Mouse (Mus musculus): Measurements from ENCODE around the gene Lamb2. TPM values are rescaled to one million over a fixed set of nuclear protein-coding genes. Genes with fewer than 3 reads are reported as not detected.

Lamb2 gene
- polyA plus RNA-seq, 1 experiment from 2014 or later: 45.3 TPM

- peak overlapping the region; percentile 98 for H3K27ac ChIP-seq (replicated peaks)
- no peaks in the 10 kb centered on the region for H3K27me3 ChIP-seq (replicated peaks)
- no peak for ATAC-seq (ENCODE audit: extremely low read depth, insufficient number of reproducible peaks, low FRiP score, low TSS enrichment)
- peaks cover 48% of the 10 kb centered on the region for H3K4me1 ChIP-seq
- H3K9ac ChIP-seq: peak overlapping the region; percentile 89
- H3K4me3 ChIP-seq: peak overlapping the region; percentile 71
- H3K9me3 ChIP-seq: no peaks in the 10 kb centered on the region
- H3K36me3 ChIP-seq: peaks cover 26% of the 10 kb centered on the region
- WGBS: 38% methylated on average over 6 of the region's 6 CpGs
- H3K4me2 ChIP-seq: peak overlapping the region; percentile 94
Observed at GRCm38 (mm10) chr9:108451519-108452160, 27.9 kb upstream of the Lamb2 start.

GRCm38 (mm10) chr9:108452291-108452906 is 27.1 kb upstream of the Lamb2 start:
- ATAC-seq (ENCODE audit: extremely low read depth, insufficient number of reproducible peaks, low FRiP score, low TSS enrichment): peak; percentile 73
- H3K4me1 ChIP-seq: peaks cover 48% of the 10 kb centered on the region
- H3K27ac ChIP-seq (replicated peaks): peak overlapping the region; percentile 98

DNA sequence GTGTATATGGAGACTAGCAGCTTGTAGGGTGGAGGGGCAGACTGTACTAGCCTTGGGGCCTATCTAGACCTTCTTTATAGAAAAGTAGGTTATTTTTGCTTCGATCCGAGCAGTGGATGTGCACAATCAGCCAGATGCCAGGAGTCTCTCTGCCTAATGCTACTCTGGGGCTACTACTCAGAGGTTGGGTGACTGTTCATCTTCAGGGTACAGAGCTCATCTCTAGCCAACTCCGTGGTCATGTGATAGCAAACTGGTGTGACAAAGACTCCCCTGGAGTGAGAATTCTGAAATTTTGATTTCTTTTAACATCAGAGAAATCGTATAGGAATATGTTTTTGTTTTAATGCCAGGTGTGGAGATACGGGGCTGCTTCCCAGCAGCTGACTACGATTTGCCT is 26.6 kb upstream of the Lamb2 start:
- peak overlapping the region; percentile 71 for H3K4me3 ChIP-seq
- 39% methylated on average over 6 of the region's 6 CpGs for WGBS
- H3K9ac ChIP-seq: peak overlapping the region; percentile 89
- no peaks in the 10 kb centered on the region for H3K27me3 ChIP-seq (replicated peaks)
- H3K4me2 ChIP-seq: peak overlapping the region; percentile 94
- peaks cover 18% of the 10 kb centered on the region for H3K36me3 ChIP-seq
- H3K27ac ChIP-seq (replicated peaks): peak overlapping the region; percentile 98
- peaks cover 48% of the 10 kb centered on the region for H3K4me1 ChIP-seq
- no peaks in the 10 kb centered on the region for H3K9me3 ChIP-seq
- ATAC-seq (ENCODE audit: extremely low read depth, insufficient number of reproducible peaks, low FRiP score, low TSS enrichment): no peak

More at GRCm38 (mm10) chr9:108452291-108452906, 27.1 kb upstream of the Lamb2 start:
- Histone ChIP-seq H3K9ac (peak overlapping the region; percentile 89), H3K36me3 (peaks cover 23% of the 10 kb centered on the region), H3K27me3 (replicated peaks) (no peaks in the 10 kb centered on the region), H3K4me3 (peak overlapping the region; percentile 71), H3K4me2 (peak overlapping the region; percentile 94), H3K9me3 (no peaks in the 10 kb centered on the region)
- WGBS: 1% methylated on average over 40 of the region's 40 CpGs

DNA sequence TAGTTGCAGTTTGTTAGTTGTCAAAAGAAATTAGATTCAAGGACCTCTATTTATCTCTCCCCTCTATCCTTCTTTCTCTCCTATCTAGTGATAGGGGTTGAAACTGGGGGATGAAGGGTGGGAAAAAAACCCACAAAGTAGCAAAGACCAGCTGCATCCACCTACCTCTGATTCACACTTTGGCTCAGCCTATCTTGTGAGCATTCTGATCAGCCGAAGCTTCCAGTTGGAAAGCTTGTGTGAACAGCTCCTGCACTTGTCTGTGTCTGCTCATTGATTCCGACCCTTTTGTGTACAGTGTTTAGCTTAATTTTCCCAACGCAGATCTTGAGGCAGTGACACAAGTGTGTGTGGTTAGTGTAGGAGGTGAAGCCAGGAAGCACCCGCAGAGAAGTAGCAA is 26.1 kb upstream of the Lamb2 start:
- H3K4me1 ChIP-seq: peaks cover 44% of the 10 kb centered on the region
- no peaks in the 10 kb centered on the region for H3K27me3 ChIP-seq (replicated peaks)
- H3K36me3 ChIP-seq: peaks cover 12% of the 10 kb centered on the region
- H3K9ac ChIP-seq: peak overlapping the region; percentile 89
- no peak for ATAC-seq (ENCODE audit: extremely low read depth, insufficient number of reproducible peaks, low FRiP score, low TSS enrichment)
- WGBS: 64% methylated on average over 4 of the region's 4 CpGs
- peak overlapping the region; percentile 98 for H3K27ac ChIP-seq (replicated peaks)
- no peaks in the 10 kb centered on the region for H3K9me3 ChIP-seq
- H3K4me3 ChIP-seq: no peak overlapping the region
- peak overlapping the region; percentile 94 for H3K4me2 ChIP-seq

GRCm38 (mm10) chr9:108454429-108454828 is 25.1 kb upstream of the Lamb2 start:
- 78% methylated on average over 6 of the region's 6 CpGs for WGBS
- H3K4me1 ChIP-seq: peaks cover 34% of the 10 kb centered on the region
- no peaks in the 10 kb centered on the region for H3K27me3 ChIP-seq (replicated peaks)
- no peak overlapping the region for H3K27ac ChIP-seq (replicated peaks)
- no peak overlapping the region for H3K9ac ChIP-seq
- ATAC-seq (ENCODE audit: extremely low read depth, insufficient number of reproducible peaks, low FRiP score, low TSS enrichment): no peak
- H3K9me3 ChIP-seq: no peaks in the 10 kb centered on the region
- no peak overlapping the region for H3K4me3 ChIP-seq
- H3K36me3 ChIP-seq: 0 out of 2 replicates have a peak, but pooled peaks cover 3% of the 10 kb centered on the region
- no peak overlapping the region for H3K4me2 ChIP-seq

DNA sequence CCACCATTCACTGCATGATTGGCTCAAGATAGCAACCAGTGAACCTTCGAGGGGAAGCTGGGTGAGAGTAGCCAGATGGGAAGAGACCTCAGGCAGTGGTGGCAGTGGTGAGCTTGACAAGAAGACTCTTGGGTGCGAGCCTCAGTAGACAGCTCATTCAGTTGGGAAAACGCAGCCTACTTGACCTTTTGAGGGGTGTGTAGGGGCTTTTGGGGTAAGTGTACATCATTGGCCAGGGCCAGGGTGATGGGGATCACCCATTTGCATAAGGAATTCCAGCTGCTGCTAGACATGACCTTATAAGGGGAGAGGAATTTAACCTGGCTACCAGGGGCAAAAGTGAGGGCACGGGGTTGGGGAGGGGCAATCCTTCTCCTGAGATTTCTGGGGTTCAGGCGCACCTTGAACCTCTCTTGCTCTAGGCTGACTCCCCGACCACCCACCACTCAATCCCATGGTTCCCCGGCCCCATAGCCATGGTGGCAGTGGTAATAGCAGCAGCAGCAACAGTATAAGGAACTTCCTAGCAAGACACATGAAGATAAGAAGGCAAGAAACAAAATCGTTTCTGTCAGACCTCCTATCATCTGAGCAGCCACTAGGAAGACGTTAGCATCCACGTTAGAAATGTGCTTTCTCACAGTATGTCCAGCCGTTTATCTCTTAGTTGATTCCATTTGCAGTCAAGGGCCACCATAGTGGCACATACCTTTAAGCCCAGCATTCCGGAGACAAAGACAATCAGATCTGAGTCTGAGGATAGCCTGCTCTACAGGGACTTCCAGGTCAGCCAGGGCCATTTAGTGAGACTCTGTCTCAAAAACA is 23.6 kb upstream of the Lamb2 start:
- Histone ChIP-seq H3K4me3 (no peak overlapping the region), H3K4me1 (peaks cover 24% of the 10 kb centered on the region), H3K27me3 (replicated peaks) (no peaks in the 10 kb centered on the region), H3K27ac (replicated peaks) (no peak overlapping the region), H3K4me2 (no peak overlapping the region), H3K36me3 (no peaks in the 10 kb centered on the region), H3K9ac (no peak overlapping the region), H3K9me3 (no peaks in the 10 kb centered on the region)
- ATAC-seq (ENCODE audit: extremely low read depth, insufficient number of reproducible peaks, low FRiP score, low TSS enrichment): no peak
- 56% methylated on average over 12 of the region's 12 CpGs for WGBS

GRCm38 (mm10) chr9:108456953-108457352 is 22.6 kb upstream of the Lamb2 start:
- H3K27ac ChIP-seq (replicated peaks): no peak overlapping the region
- no peak for ATAC-seq (ENCODE audit: extremely low read depth, insufficient number of reproducible peaks, low FRiP score, low TSS enrichment)
- H3K36me3 ChIP-seq: no peaks in the 10 kb centered on the region
- H3K9me3 ChIP-seq: no peaks in the 10 kb centered on the region
- H3K4me2 ChIP-seq: no peak overlapping the region
- H3K9ac ChIP-seq: no peak overlapping the region
- no peaks in the 10 kb centered on the region for H3K27me3 ChIP-seq (replicated peaks)
- no peak overlapping the region for H3K4me3 ChIP-seq
- 82% methylated on average over 10 of the region's 10 CpGs for WGBS
- peaks cover 26% of the 10 kb centered on the region for H3K4me1 ChIP-seq

DNA sequence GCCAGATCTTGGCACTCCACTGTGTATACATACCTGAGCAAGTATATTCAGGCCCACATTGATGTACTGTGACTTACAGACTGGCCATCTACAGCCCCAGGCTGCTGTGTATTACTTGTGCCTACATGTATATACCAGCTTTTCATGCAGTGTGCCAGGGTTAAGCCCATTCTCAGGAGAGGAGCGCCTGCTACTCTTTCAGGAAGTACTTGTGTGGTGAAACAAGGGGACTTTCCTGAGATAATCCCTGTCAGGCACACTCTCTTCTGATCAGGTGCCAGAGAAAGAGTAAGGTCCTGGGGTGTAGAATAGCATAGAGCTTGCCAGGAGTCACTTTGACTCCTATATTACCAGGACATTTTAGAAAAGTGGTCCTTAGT is 19.6 kb upstream of the Lamb2 start:
- Histone ChIP-seq H3K9ac (peak overlapping the region; percentile 97; the same call in 1 of the 2 replicates), H3K4me3 (peak overlapping the region; percentile 85), H3K4me2 (peak overlapping the region; percentile 89), H3K27me3 (replicated peaks) (no peaks in the 10 kb centered on the region), H3K4me1 (peaks cover 28% of the 10 kb centered on the region), H3K36me3 (peaks cover 23% of the 10 kb centered on the region), H3K27ac (replicated peaks) (peak overlapping the region; percentile 92), H3K9me3 (no peaks in the 10 kb centered on the region)
- 65% methylated on average over 1 of the region's 1 CpGs for WGBS
- no peak for ATAC-seq (ENCODE audit: extremely low read depth, insufficient number of reproducible peaks, low FRiP score, low TSS enrichment)

DNA sequence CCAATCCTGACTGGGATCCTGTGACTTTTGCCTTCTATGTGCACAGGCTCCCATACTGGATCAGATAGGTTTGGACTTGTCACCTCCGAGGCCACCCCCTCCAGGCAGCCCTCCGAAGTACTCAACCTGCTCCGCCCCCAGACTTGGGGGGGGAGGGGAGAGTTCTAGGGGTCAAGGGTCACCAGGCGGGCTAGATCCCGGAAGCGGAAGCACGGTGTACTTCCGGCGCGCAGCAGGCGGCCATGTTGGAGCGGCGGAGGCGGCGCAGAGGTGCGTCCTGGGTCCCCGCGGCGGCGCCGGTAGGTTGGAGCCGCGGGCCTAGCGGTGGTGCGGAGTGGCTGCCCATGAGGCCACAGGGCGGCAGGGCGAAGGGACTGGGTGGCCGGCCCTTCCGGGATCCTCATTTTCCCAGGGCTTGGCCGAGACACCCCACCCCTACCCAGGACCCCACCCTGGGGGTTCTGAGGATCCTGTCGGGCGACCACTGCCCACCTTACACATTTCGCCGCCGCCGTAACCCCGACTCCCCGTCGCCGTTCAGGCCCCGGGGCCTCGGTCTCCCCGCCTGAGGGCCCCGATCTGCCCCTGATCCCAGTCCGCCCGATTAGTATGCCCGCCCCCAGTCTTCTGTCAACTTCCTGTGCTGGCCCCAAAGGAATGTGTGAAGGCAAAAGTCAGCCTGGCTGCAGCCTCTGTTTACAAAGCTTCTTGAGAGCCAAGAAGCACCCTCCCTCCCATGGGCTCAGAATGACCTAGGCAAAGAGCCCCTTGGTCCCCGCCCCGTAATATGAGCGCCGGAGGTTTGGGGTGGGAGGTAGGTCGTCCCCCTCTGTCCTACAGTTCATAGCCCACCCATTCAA is 19.0 kb upstream of the Lamb2 start, which contains the start of gene Ccdc71:
Gene Ccdc71, plus strand, starts transcription at position 209 of the 860 bp plus-strand sequence.
- H3K4me1 ChIP-seq: peaks cover 28% of the 10 kb centered on the region
- ATAC-seq (ENCODE audit: extremely low read depth, insufficient number of reproducible peaks, low FRiP score, low TSS enrichment): peak; percentile 74
- no peaks in the 10 kb centered on the region for H3K9me3 ChIP-seq
- peak within 1 kb of the TSS; percentile 92 for H3K27ac ChIP-seq (replicated peaks)
- WGBS: under 1% methylated on average over 52 of the region's 52 CpGs
- peaks cover 29% of the 10 kb centered on the region for H3K36me3 ChIP-seq
- H3K4me3 ChIP-seq: peak within 1 kb of the TSS; percentile 85
- H3K9ac ChIP-seq: peak within 1 kb of the TSS; percentile 97
- H3K4me2 ChIP-seq: peak within 1 kb of the TSS; percentile 89
- no peaks in the 10 kb centered on the region for H3K27me3 ChIP-seq (replicated peaks)

DNA sequence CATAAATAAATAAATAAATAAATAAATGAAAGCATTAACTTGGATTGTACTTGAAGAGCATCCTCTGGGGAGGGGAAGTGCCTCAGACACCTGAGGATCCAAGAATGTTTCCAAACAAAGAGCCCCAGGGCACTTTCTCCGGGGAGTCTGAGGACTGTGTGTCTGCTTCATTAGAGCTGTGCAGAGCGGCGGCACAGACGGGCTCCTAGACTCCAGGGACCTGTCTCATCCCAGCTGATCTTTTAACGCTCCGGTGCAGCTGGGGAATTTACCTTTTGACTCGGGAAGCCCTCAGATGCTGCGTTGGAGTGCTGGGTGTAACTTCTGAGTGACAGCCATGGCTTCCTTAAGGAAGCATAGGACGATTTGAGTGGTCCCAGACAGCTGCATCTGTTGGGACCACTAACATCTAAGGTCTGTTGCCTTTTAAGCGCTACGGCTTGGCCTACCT is 18.3 kb upstream of the Lamb2 start, which contains the start of gene Klhdc8b:
Gene Klhdc8b, minus strand, starts transcription at position 401 of the 451 bp plus-strand sequence.
- whole genome bisulfite sequencing: 22% methylated on average over 11 of the region's 11 CpGs
- Histone ChIP-seq H3K9ac (peak within 1 kb of the TSS; percentile 97), H3K27me3 (replicated peaks) (no peaks in the 10 kb centered on the region), H3K9me3 (no peaks in the 10 kb centered on the region), H3K27ac (replicated peaks) (peak within 1 kb of the TSS; percentile 92), H3K4me2 (peak within 1 kb of the TSS; percentile 89), H3K4me1 (peaks cover 28% of the 10 kb centered on the region), H3K4me3 (peak within 1 kb of the TSS; percentile 85), H3K36me3 (peaks cover 36% of the 10 kb centered on the region)
- no peak for ATAC-seq (ENCODE audit: extremely low read depth, insufficient number of reproducible peaks, low FRiP score, low TSS enrichment)

Data from heart, embryonic 13.5 days (tissue).